Mouse (Mus musculus) monocyte, adult 5-6 weeks (primary cell): Measurements from ENCODE around the gene Neurl1b. TPM values are rescaled to one million over a fixed set of nuclear protein-coding genes. Genes with fewer than 3 reads are reported as not detected.
A peak's percentile ranks its signal among the peaks of the same experiment; 100 is the strongest.

ENCODE experiments used
- ATAC-seq: fragments of 153-309, 156-312 bp; replicated peaks from 2 replicates; pipeline ENCODE4 v1.8.0; 2017; ENCODE audit warnings: mild to moderate bottlenecking; ENCODE audit not compliant: low TSS enrichment, insufficient number of reproducible peaks, severe bottlenecking, poor library complexity, low FRiP score
- total RNA-seq: library from RNA; stranded (forward); fragments of 200-1000, 200-491, 200-594 nt; gene quantifications from 3 replicates; pipeline ENCODE4 v1.2.3, GENCODE M21; 2017

Gene Neurl1b
- total RNA-seq, 1 experiment from 2014 or later: not detected

- ATAC-seq: no peak
Measured at GRCm38 (mm10) chr17:26441024-26441423, 26.4 kb downstream of the Neurl1b start.

GRCm38 (mm10) chr17:26442197-26442596, 27.6 kb downstream of the Neurl1b start:
- ATAC-seq: no peak

- ATAC-seq: no peak
Measured at GRCm38 (mm10) chr17:26443865-26444264, 29.2 kb downstream of the Neurl1b start.

GRCm38 (mm10) chr17:26449472-26449871, 34.8 kb downstream of the Neurl1b start:
- ATAC-seq: no peak

- 0 out of 2 replicates have a peak, but pooled peaks have one; percentile 33 for ATAC-seq
Measured at GRCm38 (mm10) chr17:26451651-26452295, 37.1 kb downstream of the Neurl1b start.

- peak; percentile 29; the same call in 1 of the 2 replicates for ATAC-seq
Measured at GRCm38 (mm10) chr17:26452371-26452972, 37.8 kb downstream of the Neurl1b start.

- no peak for ATAC-seq
Measured at GRCm38 (mm10) chr17:26457506-26457905, 42.9 kb downstream of the Neurl1b start.

- ATAC-seq: no peak
Measured at GRCm38 (mm10) chr17:26458049-26458448, 43.4 kb downstream of the Neurl1b start.

GRCm38 (mm10) chr17:26462634-26463170, 48.1 kb downstream of the Neurl1b start:
- peak; percentile 32 for ATAC-seq

GRCm38 (mm10) chr17:26463432-26463831, 48.8 kb downstream of the Neurl1b start:
- no peak for ATAC-seq

- no peak for ATAC-seq
Measured at GRCm38 (mm10) chr17:26463984-26464383, 49.4 kb downstream of the Neurl1b start.

GRCm38 (mm10) chr17:26464481-26464880, 49.9 kb downstream of the Neurl1b start:
- ATAC-seq: no peak

GRCm38 (mm10) chr17:26464972-26465371, 50.3 kb downstream of the Neurl1b start:
- ATAC-seq: no peak

GRCm38 (mm10) chr17:26466741-26467150, 52.1 kb downstream of the Neurl1b start:
- 0 out of 2 replicates have a peak, but pooled peaks have one; percentile 41 for ATAC-seq

- ATAC-seq: no peak
Measured at GRCm38 (mm10) chr17:26467619-26468018, 53.0 kb downstream of the Neurl1b start.

- no peak for ATAC-seq
Measured at GRCm38 (mm10) chr17:26468102-26468894, 53.7 kb downstream of the Neurl1b start.

GRCm38 (mm10) chr17:26476871-26477270, 62.2 kb downstream of the Neurl1b start:
- no peak for ATAC-seq

GRCm38 (mm10) chr17:26478672-26479071, 64.0 kb downstream of the Neurl1b start:
- ATAC-seq: no peak

GRCm38 (mm10) chr17:26479619-26480018, 65.0 kb downstream of the Neurl1b start:
- no peak for ATAC-seq
